Mouse (Mus musculus): ENCODE measurements around the gene Gpr141.

Gpr141 gene

GRCm38 (mm10) chr13:19717201-19717600 is 106.9 kb downstream of the Gpr141 start:
- no peak for DNase-seq

- DNase-seq, result no peak
These were observed 120.3 kb downstream of the Gpr141 start for GRCm38 (mm10) chr13:19703806-19704205.

- no peak for DNase-seq
These were observed 122.5 kb downstream of the Gpr141 start for GRCm38 (mm10) chr13:19701443-19702078.

- DNase-seq, result no peak
These were observed 123.2 kb downstream of the Gpr141 start for GRCm38 (mm10) chr13:19700733-19701442.

Data from kidney, postnatal 4 days (tissue).